Mouse (Mus musculus): Measurements from ENCODE around the gene Gm21304. TPM values are rescaled to one million over a fixed set of nuclear protein-coding genes. Genes with fewer than 3 reads are reported as not detected.

Gene Gm21304
- polyA plus RNA-seq, 1 experiment: not detected

DNA sequence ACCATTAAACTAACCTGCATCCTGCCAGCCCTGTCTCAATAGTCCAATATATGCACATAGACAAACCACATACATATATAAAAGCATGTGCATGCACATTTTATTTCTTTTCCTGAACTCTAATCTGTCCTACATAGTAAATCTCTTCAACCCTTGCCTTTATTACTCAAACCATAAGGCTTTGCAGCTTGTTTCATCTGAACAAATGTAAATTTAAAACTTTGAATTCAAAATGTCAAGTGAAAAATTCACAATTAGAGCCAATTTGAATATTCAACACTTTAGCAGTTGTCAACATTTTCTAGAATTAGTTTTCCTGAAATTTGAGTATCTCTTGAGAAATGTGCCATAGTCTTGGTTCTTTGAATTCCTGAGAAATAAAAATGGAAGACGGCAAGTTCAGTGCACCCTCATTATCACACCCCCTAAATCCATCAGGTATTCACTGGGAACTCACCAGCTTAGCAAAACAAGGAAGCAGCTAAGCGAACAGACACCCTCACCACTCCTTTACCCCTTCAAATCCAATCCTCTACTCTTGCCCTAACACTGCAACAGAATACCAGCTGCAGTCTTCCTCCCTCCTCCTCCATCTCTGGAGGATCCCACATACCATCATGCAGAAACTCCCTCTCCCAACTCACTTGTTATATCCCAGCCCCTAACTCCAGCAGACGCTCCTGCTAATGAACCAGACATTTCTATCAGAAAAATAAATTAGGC, 42.1 kb downstream of the Gm21304 start:
- WGBS: 45% methylated on average over 3 of the region's 3 CpGs
- Histone ChIP-seq H3K27ac (ENCODE audit: insufficient read depth, low read depth, low read length) (no peak overlapping the region), H3K36me3 (ENCODE audit: control insufficient read depth, insufficient read depth, low read length) (no peaks in the 10 kb centered on the region), H3K4me1 (ENCODE audit: control insufficient read depth, insufficient read depth, low read length) (no peaks in the 10 kb centered on the region), H3K27me3 (replicated peaks; ENCODE audit: control insufficient read depth, insufficient read depth, low read length) (no peaks in the 10 kb centered on the region), H3K4me3 (ENCODE audit: insufficient read depth, low read depth, low read length) (no peak overlapping the region)
- TF ChIP-seq POLR2A (IDR thresholded peaks at IDR 0.05; ENCODE audit: low read depth, low read length) (no peak), CTCF (conservative IDR thresholded peaks at IDR 0.05; ENCODE audit: insufficient read depth, insufficient read length, low read depth, low read length) (no peak)
- DNase-seq: no peak

DNA sequence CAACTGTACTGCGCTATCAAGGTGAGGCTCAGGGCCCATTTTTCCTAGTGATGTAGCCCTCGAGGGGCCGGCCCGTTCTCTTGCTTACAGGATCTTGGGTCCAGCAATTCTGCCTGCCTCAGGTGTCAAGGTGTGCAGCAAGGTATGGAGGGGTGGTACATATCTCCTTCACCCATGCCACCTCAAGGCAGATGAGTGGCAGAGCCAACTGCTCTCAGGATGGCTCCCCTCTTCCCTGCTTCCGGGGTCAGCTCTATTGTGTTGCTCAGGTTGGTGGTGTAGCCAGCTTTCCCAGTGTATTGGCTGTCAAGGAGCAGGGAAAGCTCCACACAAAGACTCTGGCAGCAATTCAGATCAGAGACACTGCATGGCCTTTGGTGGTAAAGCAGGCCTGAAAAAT, 46.2 kb downstream of the Gm21304 start:
- Histone ChIP-seq H3K4me3 (ENCODE audit: insufficient read depth, low read depth, low read length) (no peak overlapping the region), H3K4me1 (ENCODE audit: control insufficient read depth, insufficient read depth, low read length) (no peaks in the 10 kb centered on the region), H3K27me3 (replicated peaks; ENCODE audit: control insufficient read depth, insufficient read depth, low read length) (no peaks in the 10 kb centered on the region), H3K27ac (ENCODE audit: insufficient read depth, low read depth, low read length) (no peak overlapping the region), H3K36me3 (ENCODE audit: control insufficient read depth, insufficient read depth, low read length) (no peaks in the 10 kb centered on the region)
- WGBS: 90% methylated on average over 5 of the region's 5 CpGs
- no peak for DNase-seq
- TF ChIP-seq POLR2A (IDR thresholded peaks at IDR 0.05; ENCODE audit: low read depth, low read length) (no peak), CTCF (conservative IDR thresholded peaks at IDR 0.05; ENCODE audit: insufficient read depth, insufficient read length, low read depth, low read length) (no peak)

Other genes starting within 250 kb of the Gm21304 start
- not detected in 2 replicates for gene Gm21293, start 25.5 kb upstream of the Gm21304 start, polyA plus RNA-seq (2012; rRNA removed)
- not detected in 2 replicates for gene Gm6763, start 17.0 kb upstream of the Gm21304 start, polyA plus RNA-seq (2012; rRNA removed)
- gene Gm8764, start 8.5 kb upstream of the Gm21304 start, polyA plus RNA-seq (2012; rRNA removed): not detected in 2 replicates
- not detected in 2 replicates for gene Gm21312, start 8.5 kb downstream of the Gm21304 start, polyA plus RNA-seq (2012; rRNA removed)
- not detected in 2 replicates for gene Gm20765, start 17.0 kb downstream of the Gm21304 start, polyA plus RNA-seq (2012; rRNA removed)
- gene Gm4340, start 25.5 kb downstream of the Gm21304 start, polyA plus RNA-seq (2012; rRNA removed): not detected in 2 replicates

Measured in kidney, adult 2 months (tissue).